17 mouse cellular contexts compared by ENCODE assay signal in the genomic region with DNA sequence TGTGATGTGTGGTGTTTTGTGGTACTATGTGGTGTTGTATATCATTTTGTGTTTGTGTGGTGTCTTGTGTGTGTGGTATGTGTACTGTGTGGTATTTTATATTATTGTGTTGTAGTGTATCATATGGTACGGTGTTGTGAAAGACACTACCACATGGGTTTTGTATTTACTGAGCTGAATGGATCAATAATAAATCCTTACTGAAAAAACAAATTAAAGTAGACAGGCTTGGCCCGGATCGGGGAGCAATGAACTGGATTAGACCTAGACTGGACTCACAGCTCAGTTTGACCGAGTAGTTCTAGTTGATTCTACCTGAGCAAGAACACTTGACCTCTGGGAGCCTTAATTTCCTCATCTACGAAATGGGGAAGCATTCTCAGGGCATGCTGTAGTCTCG.
"Had no signal": no experiment of that assay in that cellular context is flagged by ENCODE, and none has a peak within 500 bp of the region (broad histone marks: within the 10 kb centered on the region; RNA-seq: fewer than 3 reads in every experiment).

No protein-coding gene starts in this region.

- H3K4me3 ChIP-seq: neural tube, embryonic 12.5 days; neural tube, embryonic 13.5 days; neural tube, embryonic 15.5 days; stomach, embryonic 15.5 days had no signal

- H3K36me3 ChIP-seq: neural tube, embryonic 13.5 days; neural tube, embryonic 15.5 days; stomach, embryonic 15.5 days had no signal

- H3K4me2 ChIP-seq: neural tube, embryonic 12.5 days; neural tube, embryonic 13.5 days; neural tube, embryonic 15.5 days; stomach, embryonic 15.5 days had no signal

- DNase-seq: retina, postnatal 1 day; right cerebral cortex, adult 18-20 months; right cerebral cortex, postnatal 14 days; right cerebral cortex, postnatal 25 days; right cerebral cortex, postnatal 4 days; spleen, adult 18-20 months; thymus, adult 18-20 months; thymus, adult 2 months; thymus, postnatal 14 days; thymus, postnatal 25 days; thymus, postnatal 36 days; thymus, postnatal 4 days had no signal

- H3K9me3 ChIP-seq: neural tube, embryonic 12.5 days; neural tube, embryonic 13.5 days; neural tube, embryonic 15.5 days; stomach, embryonic 15.5 days had no signal

- H3K27ac ChIP-seq: neural tube, embryonic 12.5 days; neural tube, embryonic 13.5 days; neural tube, embryonic 15.5 days; stomach, embryonic 15.5 days; stomach, postnatal 0 days had no signal

- H3K27me3 ChIP-seq: neural tube, embryonic 12.5 days; neural tube, embryonic 13.5 days; neural tube, embryonic 15.5 days; stomach, embryonic 15.5 days had no signal

- H3K9ac ChIP-seq: neural tube, embryonic 12.5 days; neural tube, embryonic 13.5 days; neural tube, embryonic 15.5 days; stomach, embryonic 15.5 days had no signal
